Mouse (Mus musculus) mouse embryonic stem cell (cell line): ENCODE data around the gene D630003M21Rik.

Source experiments
- in situ Hi-C, 2 experiments: fragments of 300-500 bp; cut with MboI; formaldehyde crosslinking; loops; 1 replicate in 1 of 2; 3 replicates in 1 of 2; pipeline ENCODE4 v1.14.3; 2019 to 2020; ENCODE audit warnings: low sequenced_read_pairs in 2 of 2, low pct_unique_long_range_greater_than_20kb in 1 of 2, mixed read lengths in 1 of 2; ENCODE audit not compliant: unreplicated experiment in 1 of 2

The D630003M21Rik gene

GRCm38 (mm10) chr2:158242170-158242896 lies 13.3 kb upstream of the D630003M21Rik start:
- in situ Hi-C loops, result no loop called here

GRCm38 (mm10) chr2:158241126-158241738 lies 12.2 kb upstream of the D630003M21Rik start:
- in situ Hi-C loops, result no loop called here

- in situ Hi-C loops, result no loop called here
Measured at GRCm38 (mm10) chr2:158238101-158238500, 9.1 kb upstream of the D630003M21Rik start.

- in situ Hi-C loops, result no loop called here
Measured at GRCm38 (mm10) chr2:158236698-158237097, 7.7 kb upstream of the D630003M21Rik start.

GRCm38 (mm10) chr2:158233106-158233505 lies 4.1 kb upstream of the D630003M21Rik start:
- in situ Hi-C loops, result no loop called here

GRCm38 (mm10) chr2:158232414-158232813 lies 3.4 kb upstream of the D630003M21Rik start:
- in situ Hi-C loops, result no loop called here

- in situ Hi-C loops, result no loop called here
Measured at GRCm38 (mm10) chr2:158231071-158231470, 2.0 kb upstream of the D630003M21Rik start.

- in situ Hi-C loops, result no loop called here
Measured at GRCm38 (mm10) chr2:158230617-158231016, 1.6 kb upstream of the D630003M21Rik start.

GRCm38 (mm10) chr2:158229503-158229892 lies 476 bp upstream of the D630003M21Rik start:
- in situ Hi-C loops, result no loop called here

GRCm38 (mm10) chr2:158225301-158225700 lies 3.7 kb downstream of the D630003M21Rik start:
- in situ Hi-C loops, result no loop called here

- in situ Hi-C loops, result loop anchor here in 1 of 2 experiments (5.0 kb wide), 1 partner anchor 44 kb away; no protein-coding TSS in a partner anchor
Measured at GRCm38 (mm10) chr2:158223497-158223896, 5.5 kb downstream of the D630003M21Rik start.

- in situ Hi-C loops, result loop anchor here in 1 of 2 experiments (5.0 kb wide), 1 partner anchor 45 kb away; no protein-coding TSS in a partner anchor
Measured at GRCm38 (mm10) chr2:158222664-158223063, 6.4 kb downstream of the D630003M21Rik start.

- in situ Hi-C loops, result loop anchor here in 1 of 2 experiments (5.0 kb wide), 1 partner anchor 46 kb away; no protein-coding TSS in a partner anchor
Measured at GRCm38 (mm10) chr2:158221446-158222084, 7.5 kb downstream of the D630003M21Rik start.

GRCm38 (mm10) chr2:158219562-158219961 lies 9.5 kb downstream of the D630003M21Rik start:
- in situ Hi-C loops, result loop anchor here in 1 of 2 experiments (5.0 kb wide), 1 partner anchor 123 kb away; no protein-coding TSS in a partner anchor

- in situ Hi-C loops, result loop anchor here in 1 of 2 experiments (5.0 kb wide), 1 partner anchor 126 kb away; no protein-coding TSS in a partner anchor
Measured at GRCm38 (mm10) chr2:158216510-158216909, 12.5 kb downstream of the D630003M21Rik start.

- in situ Hi-C loops, result loop anchor here in 1 of 2 experiments (5.0 kb wide), 1 partner anchor 127 kb away; no protein-coding TSS in a partner anchor
Measured at GRCm38 (mm10) chr2:158215283-158216117, 13.5 kb downstream of the D630003M21Rik start.

- in situ Hi-C loops, result no loop called here
Measured at GRCm38 (mm10) chr2:158211764-158212471, 17.1 kb downstream of the D630003M21Rik start.

GRCm38 (mm10) chr2:158210958-158211357 lies 18.1 kb downstream of the D630003M21Rik start:
- in situ Hi-C loops, result no loop called here
